30 mouse cellular contexts compared by ENCODE assay signal in the genomic region with DNA sequence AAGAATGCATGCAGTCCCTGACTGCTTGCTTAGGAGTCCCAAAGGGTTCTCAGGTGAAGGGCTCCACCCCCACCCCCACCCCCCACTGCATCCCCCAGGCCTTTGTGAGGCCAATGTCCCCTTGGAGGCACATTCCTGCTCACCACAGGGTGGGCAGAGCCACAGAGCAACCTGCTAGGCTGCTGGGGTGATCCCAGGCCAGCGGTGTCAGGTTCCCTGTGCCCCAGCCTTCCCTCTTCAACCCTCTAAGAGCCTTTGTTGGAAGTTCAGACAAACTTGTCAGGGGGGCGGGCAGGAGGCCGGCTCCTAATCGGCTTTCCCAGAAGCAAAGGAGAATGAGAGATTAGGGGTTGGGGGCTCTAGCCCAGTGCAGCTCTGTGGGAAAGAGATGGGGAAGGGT. TPM values are rescaled to one million over a fixed set of nuclear protein-coding genes. Genes with fewer than 3 reads are reported as not detected.
DNase-seq lines count a peak whose midpoint lies in the region; ATAC-seq lines count a peak whose summit lies in the region.
"Had no signal": no experiment of that assay in that cellular context is flagged by ENCODE, and none has a peak within 500 bp of the region (broad histone marks: within the 10 kb centered on the region; RNA-seq: fewer than 3 reads in every experiment).

No protein-coding gene starts in this region.

- H3K9me3 ChIP-seq in hindbrain, embryonic 10.5 days: no peaks in the 10 kb centered on the region
- no peaks in the 10 kb centered on the region for H3K9me3 ChIP-seq in hindbrain, embryonic 16.5 days (ENCODE audit: control insufficient read depth, low read length)
- no peaks in the 10 kb centered on the region for H3K9me3 ChIP-seq in midbrain, embryonic 11.5 days (ENCODE audit: control insufficient read depth, low read length)
- H3K9me3 ChIP-seq in midbrain, embryonic 14.5 days (ENCODE audit: control insufficient read depth, low read length): no peaks in the 10 kb centered on the region
- H3K9me3 ChIP-seq in embryonic facial prominence, embryonic 10.5 days: no peaks in the 10 kb centered on the region
- H3K9me3 ChIP-seq in limb, embryonic 10.5 days (replicated peaks): no peaks in the 10 kb centered on the region
- H3K9me3 ChIP-seq: G1E; heart, embryonic 12.5 days; hindbrain, embryonic 12.5 days; lung, embryonic 15.5 days had no signal

- H3K27ac ChIP-seq in hindbrain, embryonic 10.5 days: peak overlapping the region; percentile 59
- no peak overlapping the region for H3K27ac ChIP-seq in hindbrain, embryonic 16.5 days (ENCODE audit: low read depth, low read length)
- peak overlapping the region; percentile 61; the same call in 1 of the 2 replicates for H3K27ac ChIP-seq in midbrain, embryonic 11.5 days (ENCODE audit: low read depth, low read length)
- no peak overlapping the region for H3K27ac ChIP-seq in midbrain, embryonic 14.5 days (replicated peaks; ENCODE audit: low read depth, low read length)
- H3K27ac ChIP-seq in embryonic facial prominence, embryonic 10.5 days (replicated peaks): peak overlapping the region; percentile 62; the same call in 1 of the 2 replicates
- peak overlapping the region; percentile 46; the same call in 1 of the 2 replicates for H3K27ac ChIP-seq in limb, embryonic 10.5 days
- H3K27ac ChIP-seq: hindbrain, embryonic 12.5 days; liver, embryonic 14.5 days; lung, embryonic 15.5 days had no signal

- WGBS in hindbrain, embryonic 10.5 days: under 1% methylated on average over 4 of the region's 4 CpGs
- WGBS in hindbrain, embryonic 16.5 days: 2% methylated on average over 4 of the region's 4 CpGs
- WGBS in midbrain, embryonic 11.5 days: 0% methylated on average over 4 of the region's 4 CpGs
- 4% methylated on average over 4 of the region's 4 CpGs for WGBS in midbrain, embryonic 14.5 days
- whole genome bisulfite sequencing in embryonic facial prominence, embryonic 10.5 days: under 1% methylated on average over 4 of the region's 4 CpGs
- 1% methylated on average over 4 of the region's 4 CpGs for WGBS in limb, embryonic 10.5 days

- peaks cover 18% of the 10 kb centered on the region for H3K4me1 ChIP-seq in hindbrain, embryonic 10.5 days (replicated peaks)
- H3K4me1 ChIP-seq in hindbrain, embryonic 16.5 days (ENCODE audit: control insufficient read depth, insufficient read depth, low read depth, low read length): no peaks in the 10 kb centered on the region; the same call in none of the 2 replicates
- H3K4me1 ChIP-seq in midbrain, embryonic 11.5 days (ENCODE audit: control insufficient read depth, insufficient read depth, low read length): peaks cover 25% of the 10 kb centered on the region
- H3K4me1 ChIP-seq in midbrain, embryonic 14.5 days (ENCODE audit: control insufficient read depth, insufficient read depth, low read length): peaks cover 7% of the 10 kb centered on the region; the same call in 1 of the 2 replicates
- peaks cover 21% of the 10 kb centered on the region for H3K4me1 ChIP-seq in embryonic facial prominence, embryonic 10.5 days
- H3K4me1 ChIP-seq in limb, embryonic 10.5 days: peaks cover 17% of the 10 kb centered on the region
- H3K4me1 ChIP-seq: lung, embryonic 15.5 days had no signal

- no peaks in the 10 kb centered on the region for H3K36me3 ChIP-seq in hindbrain, embryonic 10.5 days
- no peaks in the 10 kb centered on the region for H3K36me3 ChIP-seq in hindbrain, embryonic 16.5 days (ENCODE audit: control insufficient read depth, insufficient read depth, low read length)
- no peaks in the 10 kb centered on the region for H3K36me3 ChIP-seq in midbrain, embryonic 11.5 days (ENCODE audit: control insufficient read depth, insufficient read depth, low read length)
- no peaks in the 10 kb centered on the region for H3K36me3 ChIP-seq in midbrain, embryonic 14.5 days (ENCODE audit: control insufficient read depth, insufficient read depth, low read length)
- H3K36me3 ChIP-seq in embryonic facial prominence, embryonic 10.5 days (replicated peaks): no peaks in the 10 kb centered on the region
- H3K36me3 ChIP-seq in limb, embryonic 10.5 days: no peaks in the 10 kb centered on the region
- H3K36me3 ChIP-seq: G1E; heart, embryonic 12.5 days; hindbrain, embryonic 12.5 days; lung, embryonic 15.5 days had no signal

- H3K4me3 ChIP-seq in hindbrain, embryonic 10.5 days: no peak overlapping the region
- H3K4me3 ChIP-seq in hindbrain, embryonic 16.5 days (ENCODE audit: low read length): no peak overlapping the region
- no peak overlapping the region for H3K4me3 ChIP-seq in midbrain, embryonic 11.5 days (ENCODE audit: low read depth, low read length)
- H3K4me3 ChIP-seq in midbrain, embryonic 14.5 days (replicated peaks; ENCODE audit: low read depth, low read length): no peak overlapping the region
- no peak overlapping the region for H3K4me3 ChIP-seq in embryonic facial prominence, embryonic 10.5 days
- peak overlapping the region; percentile 18; the same call in 1 of the 2 replicates for H3K4me3 ChIP-seq in limb, embryonic 10.5 days
- H3K4me3 ChIP-seq: heart, embryonic 12.5 days; hindbrain, embryonic 12.5 days; lung, embryonic 15.5 days had no signal

- DNase-seq in hindbrain, embryonic 10.5 days (ENCODE audit: low spot score): no peak
- no peak for DNase-seq in midbrain, embryonic 11.5 days (ENCODE audit: low spot score, missing footprints)
- no peak for DNase-seq in midbrain, embryonic 14.5 days
- DNase-seq in embryonic facial prominence, embryonic 10.5 days (ENCODE audit: low spot score): peak; percentile 66
- DNase-seq in limb, embryonic 10.5 days (ENCODE audit: low spot score): no peak
- no peak for DNase-seq in urinary bladder, adult 18-20 months (ENCODE audit: low spot score in 2 of 2)
- no peak for DNase-seq in yolk sac, embryonic 10.5 days (ENCODE audit: low spot score)
- DNase-seq: adrenal gland, adult 2 months; cerebellum, adult 18-20 months; cerebellum, postnatal 14 days; forebrain, postnatal 0 days; gastrocnemius, postnatal 25 days; heart, adult 18-20 months; heart, postnatal 10 days; kidney, adult 18-20 months; kidney, postnatal 10 days; thymus, adult 18-20 months; thymus, postnatal 36 days had no signal

- no peak for ATAC-seq in hindbrain, embryonic 16.5 days
- peak; percentile 74 for ATAC-seq in midbrain, embryonic 11.5 days (ENCODE audit: low FRiP score)
- ATAC-seq in midbrain, embryonic 14.5 days (ENCODE audit: low FRiP score, low TSS enrichment): no peak
- ATAC-seq: CD4-positive, CD25-positive, alpha-beta regulatory T cell, adult 4 months; forebrain, postnatal 0 days; inflammation-experienced regulatory T-cells, adult 6 months; Patski had no signal

- no peak overlapping the region for H3K9ac ChIP-seq in hindbrain, embryonic 16.5 days (ENCODE audit: low read depth, low read length)
- H3K9ac ChIP-seq in midbrain, embryonic 11.5 days (ENCODE audit: low read length): no peak overlapping the region
- no peak overlapping the region for H3K9ac ChIP-seq in midbrain, embryonic 14.5 days (replicated peaks; ENCODE audit: low read length)
- H3K9ac ChIP-seq: forebrain, postnatal 0 days; heart, embryonic 12.5 days; hindbrain, embryonic 12.5 days; liver, embryonic 14.5 days; lung, embryonic 15.5 days had no signal

- peaks cover 76% of the 10 kb centered on the region for H3K27me3 ChIP-seq in hindbrain, embryonic 10.5 days (ENCODE audit: insufficient read depth, poor library complexity, severe bottlenecking)
- peaks cover 21% of the 10 kb centered on the region for H3K27me3 ChIP-seq in hindbrain, embryonic 16.5 days (replicated peaks; ENCODE audit: control insufficient read depth, insufficient read depth, low read length)
- peaks cover 8% of the 10 kb centered on the region; the same call in 1 of the 2 replicates for H3K27me3 ChIP-seq in midbrain, embryonic 11.5 days (ENCODE audit: control insufficient read depth, insufficient read depth, low read length)
- H3K27me3 ChIP-seq in midbrain, embryonic 14.5 days (ENCODE audit: control insufficient read depth, insufficient read depth, low read length): peaks cover 8% of the 10 kb centered on the region
- H3K27me3 ChIP-seq in embryonic facial prominence, embryonic 10.5 days (replicated peaks; ENCODE audit: low read depth, poor library complexity, severe bottlenecking): peaks cover 74% of the 10 kb centered on the region
- H3K27me3 ChIP-seq in limb, embryonic 10.5 days (ENCODE audit: low read depth, poor library complexity, severe bottlenecking): peaks cover 86% of the 10 kb centered on the region

- no peak overlapping the region for H3K4me2 ChIP-seq in hindbrain, embryonic 16.5 days (ENCODE audit: low read length)
- H3K4me2 ChIP-seq in midbrain, embryonic 11.5 days: no peak overlapping the region
- H3K4me2 ChIP-seq in midbrain, embryonic 14.5 days (ENCODE audit: low read length): no peak overlapping the region
- H3K4me2 ChIP-seq: heart, embryonic 12.5 days; hindbrain, embryonic 12.5 days; lung, embryonic 15.5 days had no signal

RNA-seq across cellular contexts. Expression of gene 6430628N08Rik, which starts 21.1 kb away (rescaled TPM):
- polyA plus RNA-seq in hindbrain, embryonic 10.5 days (2016; fragmentation: Nextera tagmentation; extraction: Ambion mirVana): 0.10 TPM in 1 of 2 replicates, not detected in the other
- 0.41 and 0.44 TPM in 2 replicates for polyA plus RNA-seq in hindbrain, embryonic 16.5 days (2015; fragmentation: Nextera tagmentation; extraction: Ambion mirVana)
- polyA plus RNA-seq in midbrain, embryonic 11.5 days (2014; fragmentation: Nextera tagmentation; extraction: Ambion mirVana): 0.33 TPM in 1 of 2 replicates, not detected in the other
- not detected in 2 replicates for polyA plus RNA-seq in midbrain, embryonic 14.5 days (2014; fragmentation: Nextera tagmentation; extraction: Ambion mirVana)
- polyA plus RNA-seq in embryonic facial prominence, embryonic 10.5 days (2016; fragmentation: Nextera tagmentation; extraction: Ambion mirVana): 0.09 TPM in 1 of 2 replicates, not detected in the other
- 0.11 TPM in 1 of 2 replicates, not detected in the other for polyA plus RNA-seq in limb, embryonic 10.5 days (2016; fragmentation: Nextera tagmentation; extraction: Ambion mirVana)
- polyA plus RNA-seq: adrenal gland, adult 2 months; CD4-positive, CD25-positive, alpha-beta regulatory T cell, adult 4 months; G1E; heart, embryonic 12.5 days; inflammation-experienced regulatory T-cells, adult 6 months; limb, embryonic 14.5 days; liver, embryonic 14.5 days; lung, embryonic 15.5 days; Patski; small intestine, adult 2 months; stomach, embryonic 16.5 days had no signal

RNA-seq across cellular contexts. Expression of gene Kncn, which starts 27.4 kb away (rescaled TPM):
- polyA plus RNA-seq in hindbrain, embryonic 10.5 days (2016; fragmentation: Nextera tagmentation; extraction: Ambion mirVana): not detected in 2 replicates
- 0.45 TPM in 1 of 2 replicates, not detected in the other for polyA plus RNA-seq in hindbrain, embryonic 16.5 days (2015; fragmentation: Nextera tagmentation; extraction: Ambion mirVana)
- not detected in 2 replicates for polyA plus RNA-seq in midbrain, embryonic 11.5 days (2014; fragmentation: Nextera tagmentation; extraction: Ambion mirVana)
- 0.15 and 0.24 TPM in 2 replicates for polyA plus RNA-seq in midbrain, embryonic 14.5 days (2014; fragmentation: Nextera tagmentation; extraction: Ambion mirVana)
- not detected in 2 replicates for polyA plus RNA-seq in embryonic facial prominence, embryonic 10.5 days (2016; fragmentation: Nextera tagmentation; extraction: Ambion mirVana)
- not detected in 2 replicates for polyA plus RNA-seq in limb, embryonic 10.5 days (2016; fragmentation: Nextera tagmentation; extraction: Ambion mirVana)
- polyA plus RNA-seq: CD4-positive, CD25-positive, alpha-beta regulatory T cell, adult 4 months; G1E; heart, embryonic 12.5 days; hindbrain, embryonic 12.5 days; inflammation-experienced regulatory T-cells, adult 6 months; limb, embryonic 14.5 days; lung, embryonic 15.5 days; Patski; small intestine, adult 2 months; stomach, embryonic 16.5 days had no signal

RNA-seq across cellular contexts. Expression of gene Dmbx1, which starts 28.1 kb away (rescaled TPM):
- 3.2 and 4.0 TPM in 2 replicates for polyA plus RNA-seq in hindbrain, embryonic 10.5 days (2016; fragmentation: Nextera tagmentation; extraction: Ambion mirVana)
- polyA plus RNA-seq in hindbrain, embryonic 16.5 days (2015; fragmentation: Nextera tagmentation; extraction: Ambion mirVana): 5.8 and 6.8 TPM in 2 replicates
- 15.1 and 15.9 TPM in 2 replicates for polyA plus RNA-seq in midbrain, embryonic 11.5 days (2014; fragmentation: Nextera tagmentation; extraction: Ambion mirVana)
- polyA plus RNA-seq in midbrain, embryonic 14.5 days (2014; fragmentation: Nextera tagmentation; extraction: Ambion mirVana): 8.2 and 8.5 TPM in 2 replicates
- 1.7 and 2.5 TPM in 2 replicates for polyA plus RNA-seq in embryonic facial prominence, embryonic 10.5 days (2016; fragmentation: Nextera tagmentation; extraction: Ambion mirVana)
- polyA plus RNA-seq in limb, embryonic 10.5 days (2016; fragmentation: Nextera tagmentation; extraction: Ambion mirVana): 0.05 and 0.11 TPM in 2 replicates
- polyA plus RNA-seq: adrenal gland, adult 2 months; CD4-positive, CD25-positive, alpha-beta regulatory T cell, adult 4 months; G1E; heart, embryonic 12.5 days; inflammation-experienced regulatory T-cells, adult 6 months; liver, embryonic 14.5 days; Patski; small intestine, adult 2 months; stomach, embryonic 16.5 days had no signal

Comparison
In these comparisons a context has a peak if more than half of its experiments do, and no peak if none do; other contexts are left out.
1. H3K27ac ChIP-seq: peak in hindbrain, embryonic 10.5 days (single experiment), midbrain, embryonic 11.5 days (single experiment), embryonic facial prominence, embryonic 10.5 days (single experiment) and limb, embryonic 10.5 days (single experiment); none in hindbrain, embryonic 16.5 days (single experiment) and midbrain, embryonic 14.5 days (single experiment).